Mouse (Mus musculus) frontal cortex, postnatal 25 days (tissue): Measurements from ENCODE around the gene Efna3.
A peak's percentile ranks its signal among the peaks of the same experiment; 100 is the strongest.

Experiments used
- DNase-seq, 2 experiments: peaks; one replicate each; pipeline ENCODE4 v3.0.0; 2022; ENCODE audit warnings: low spot score in 2 of 2

Gene Efna3

GRCm38 (mm10) chr3:89315930-89316831 lies 6.6 kb downstream of the Efna3 start:
- no peak for DNase-seq

DNA sequence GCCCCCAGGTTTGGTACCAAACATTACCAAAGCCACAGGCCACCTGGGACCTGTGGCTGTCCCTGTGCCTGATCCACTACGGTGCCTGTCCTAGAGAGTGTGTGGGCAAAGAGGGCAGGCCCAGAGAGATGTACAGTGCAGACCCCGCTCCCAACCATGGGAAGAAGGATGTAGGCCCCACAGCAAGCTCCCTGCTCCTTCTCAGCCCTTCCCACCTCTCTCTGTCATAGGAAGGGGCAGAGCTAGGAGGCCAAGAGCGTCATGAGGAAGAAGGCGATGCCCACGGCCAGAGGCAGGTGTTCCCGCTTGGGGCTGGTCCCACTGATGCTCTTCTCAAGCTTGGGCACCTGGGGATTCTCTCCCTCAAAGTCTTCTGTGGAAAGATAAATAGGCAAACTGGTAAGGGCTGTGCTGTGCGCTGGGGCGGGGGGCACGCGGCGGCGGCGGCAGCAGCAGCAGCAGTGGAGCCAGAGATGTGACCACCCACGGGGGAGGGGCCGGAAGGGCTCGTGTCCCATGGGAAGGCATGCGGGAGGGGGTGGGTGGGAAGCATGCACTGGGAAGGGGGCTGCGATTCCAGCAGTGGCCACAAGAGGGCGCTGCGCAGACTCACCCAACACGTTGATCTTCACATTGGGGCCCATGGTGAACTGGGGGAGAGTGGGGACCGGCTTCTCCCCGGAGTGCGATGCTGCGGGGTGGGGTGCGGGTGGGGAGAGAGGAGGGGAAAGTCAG lies 7.4 kb downstream of the Efna3 start:
- peak; percentile 82 to 83 for DNase-seq

DNA sequence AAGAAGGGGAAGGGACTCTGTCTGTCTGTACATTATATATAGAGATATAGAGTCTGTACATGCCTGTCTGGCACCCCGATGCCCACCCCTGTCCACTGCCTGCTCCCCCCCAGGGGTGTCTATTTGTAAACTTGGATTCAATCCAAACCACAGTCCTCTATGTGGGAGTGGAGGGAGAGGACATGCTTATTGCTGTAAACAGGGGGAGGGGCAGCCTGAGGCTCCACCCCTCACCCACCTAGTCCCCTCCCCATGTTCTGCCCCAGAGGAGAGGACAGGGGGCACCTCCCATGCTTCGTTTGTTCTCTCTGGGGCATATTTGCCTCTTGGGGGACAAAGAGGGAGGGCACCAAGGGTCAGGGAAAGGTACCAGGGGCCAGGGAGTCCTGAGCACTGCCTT lies 8.0 kb downstream of the Efna3 start:
- no peak for DNase-seq

DNA sequence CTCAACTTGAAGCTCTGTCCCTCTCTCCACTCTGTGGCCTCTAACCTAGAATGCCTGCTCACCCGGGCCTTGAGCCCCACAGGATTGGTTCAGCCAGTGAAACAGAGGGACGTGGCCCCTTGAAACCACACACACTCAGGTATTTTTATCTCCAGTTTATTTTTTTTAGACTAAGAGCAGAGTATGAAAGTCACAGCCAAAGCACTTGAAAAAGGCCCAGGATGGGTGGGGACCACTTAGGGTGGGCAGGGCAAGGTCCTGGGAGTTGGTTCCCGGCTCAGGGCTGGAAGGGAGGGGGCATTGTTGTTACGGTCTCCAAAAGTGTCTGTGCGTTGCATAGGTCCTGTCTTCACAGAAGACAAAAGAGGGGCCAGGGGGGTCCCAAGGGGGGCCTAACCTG lies 8.4 kb downstream of the Efna3 start:
- DNase-seq, result no peak

DNA sequence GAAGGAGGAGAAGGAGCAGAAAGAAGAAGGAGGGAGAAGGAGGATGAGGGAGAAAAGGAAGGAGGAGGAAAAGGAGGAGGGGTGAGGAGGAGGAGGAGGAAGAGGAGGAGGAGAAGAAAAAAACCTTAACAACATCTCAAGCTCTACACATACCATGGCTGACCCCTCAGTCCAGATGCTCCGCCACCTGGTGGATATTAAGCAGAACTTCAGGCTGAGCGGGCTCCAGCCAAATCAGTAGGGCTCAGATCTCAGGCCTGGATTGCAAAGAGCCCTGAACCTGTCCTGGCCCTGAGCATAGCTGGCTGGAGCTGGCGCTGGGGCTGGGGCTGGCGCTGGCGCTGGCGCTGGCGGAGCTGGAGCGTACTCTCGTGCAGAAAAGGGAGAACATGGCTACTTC lies 14.7 kb downstream of the Efna3 start:
- peak in 1 of 2 experiments; percentile 40 for DNase-seq

DNA sequence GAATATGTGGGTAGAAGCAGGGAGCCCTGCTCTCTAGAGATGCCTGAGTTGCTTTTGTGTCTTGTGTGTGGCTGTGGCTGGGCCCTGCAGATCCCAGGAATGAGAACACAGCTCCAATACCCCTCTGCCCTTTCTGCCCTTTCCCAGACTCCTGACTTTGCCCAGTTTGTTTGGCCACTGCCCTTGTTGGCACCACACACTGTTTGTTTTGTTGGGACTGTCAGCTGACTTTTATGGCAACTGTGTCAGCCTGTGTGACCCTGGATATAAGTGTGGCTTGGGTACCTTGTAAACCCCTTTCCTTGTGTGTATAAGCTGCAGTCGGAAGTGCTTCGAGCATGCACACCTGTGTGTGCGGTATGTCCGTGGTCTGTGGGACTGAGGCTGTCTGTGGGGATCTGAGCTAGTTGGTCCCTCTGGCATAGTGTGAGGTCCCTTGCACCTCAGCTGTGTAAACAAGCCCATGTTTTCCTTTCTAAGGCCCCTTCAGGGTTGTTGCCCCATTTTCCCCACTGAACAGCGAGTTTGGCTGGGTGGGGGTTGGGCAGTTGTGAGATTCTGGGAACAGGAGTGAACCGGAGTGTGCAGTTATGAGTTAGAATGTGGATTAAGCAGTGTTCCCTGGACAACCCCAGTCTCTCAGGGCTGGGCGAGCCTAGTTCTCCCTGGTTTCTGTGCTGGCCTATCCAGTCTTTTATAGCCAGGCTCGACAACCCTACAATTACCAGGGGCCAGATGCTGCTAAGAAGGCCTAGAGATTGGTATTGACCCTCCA lies 17.0 kb downstream of the Efna3 start:
- DNase-seq, result no peak

DNA sequence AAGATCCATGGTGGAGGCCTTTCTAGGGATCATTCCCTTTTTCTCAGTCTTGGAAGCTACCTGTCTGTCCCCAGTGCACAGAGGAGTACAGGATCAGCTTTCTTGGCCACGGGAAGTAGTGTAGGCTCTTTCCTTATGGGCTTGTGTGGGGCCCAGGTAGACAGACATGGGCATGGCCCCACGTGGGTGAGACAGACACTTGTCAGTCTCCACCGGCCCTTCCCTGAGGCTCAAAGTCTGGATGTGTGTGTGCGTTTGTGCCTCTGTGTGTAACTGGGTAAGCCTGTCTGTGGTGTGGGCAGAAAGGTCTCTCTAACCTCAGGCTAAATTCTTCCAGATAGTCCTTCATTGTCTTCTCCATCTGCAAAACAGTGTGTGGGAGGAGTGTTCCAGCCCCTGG lies 17.7 kb downstream of the Efna3 start:
- no peak for DNase-seq

DNA sequence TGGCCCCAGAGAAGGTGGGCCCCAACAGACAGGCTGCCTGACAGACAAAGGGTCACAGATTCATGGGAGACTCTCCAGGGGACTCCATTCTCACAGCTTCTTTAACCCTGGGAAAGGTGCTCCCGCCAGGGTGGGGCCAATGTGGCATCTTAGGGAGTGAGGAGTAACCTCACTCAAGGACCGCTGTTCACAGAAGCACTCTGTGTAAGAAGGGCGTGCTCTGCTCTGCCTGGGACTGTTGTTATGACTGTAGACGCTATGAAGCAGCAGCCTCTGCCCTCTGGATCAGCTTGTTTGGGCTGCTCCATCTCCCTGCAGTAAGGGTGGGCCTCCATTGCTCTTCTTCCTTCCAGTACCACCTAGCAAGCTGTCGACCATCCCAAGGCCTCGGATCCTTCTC lies 18.3 kb downstream of the Efna3 start:
- no peak for DNase-seq

DNA sequence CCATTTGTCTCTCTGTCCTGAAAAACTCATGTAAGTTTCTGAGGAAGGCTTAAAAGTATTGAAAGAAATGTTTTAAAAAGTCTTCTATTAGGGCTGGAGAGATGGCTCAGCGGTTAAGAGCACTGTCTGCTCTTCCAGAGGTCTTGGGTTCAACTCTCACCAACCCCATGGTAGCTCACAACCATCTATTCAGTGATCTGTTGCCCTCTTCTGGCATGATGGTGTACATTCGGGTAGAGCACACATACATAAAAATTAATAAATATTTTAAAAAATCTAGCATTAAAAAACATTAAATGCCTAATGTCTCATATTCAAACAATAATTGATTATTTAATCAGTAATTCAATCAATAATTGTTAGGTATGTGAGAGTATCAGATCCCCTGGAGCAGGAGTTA lies 22.3 kb downstream of the Efna3 start:
- no peak for DNase-seq

GRCm38 (mm10) chr3:89300071-89300470 lies 22.7 kb downstream of the Efna3 start:
- DNase-seq, result no peak

GRCm38 (mm10) chr3:89299499-89299898 lies 23.3 kb downstream of the Efna3 start:
- DNase-seq, result no peak

- no peak for DNase-seq
Observed at GRCm38 (mm10) chr3:89298908-89299307, 23.9 kb downstream of the Efna3 start.

DNA sequence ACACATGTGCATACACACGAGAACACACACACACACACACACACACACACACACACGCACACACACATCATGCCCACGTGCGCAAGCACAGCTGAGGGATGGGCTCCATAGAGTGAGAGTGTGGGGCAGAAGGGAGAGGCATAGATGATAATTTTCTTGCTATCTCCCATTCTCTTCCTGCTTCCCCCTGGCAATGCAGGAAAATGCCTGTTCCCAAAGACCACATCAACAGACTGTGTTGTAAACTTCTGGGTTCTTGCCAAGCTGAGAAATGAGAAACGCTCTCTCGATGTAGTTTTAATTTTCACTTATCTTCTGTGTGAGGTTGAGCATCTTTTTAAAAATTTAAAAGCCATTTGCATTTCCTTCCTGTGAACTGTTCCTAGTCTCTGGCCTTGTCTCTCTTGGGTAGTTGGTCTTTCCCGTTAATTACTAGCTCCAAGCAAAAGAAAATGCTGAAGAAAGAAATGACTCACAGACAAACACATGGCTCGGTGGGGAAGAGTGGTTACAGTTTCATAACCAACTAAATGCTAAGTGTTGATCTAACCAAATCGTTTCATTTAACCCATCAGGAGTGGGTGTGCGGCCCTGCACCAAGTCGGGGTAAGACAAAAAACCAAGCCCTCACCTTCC lies 25.9 kb downstream of the Efna3 start:
- no peak for DNase-seq

GRCm38 (mm10) chr3:89295685-89296230 lies 27.0 kb downstream of the Efna3 start:
- DNase-seq, result no peak

DNA sequence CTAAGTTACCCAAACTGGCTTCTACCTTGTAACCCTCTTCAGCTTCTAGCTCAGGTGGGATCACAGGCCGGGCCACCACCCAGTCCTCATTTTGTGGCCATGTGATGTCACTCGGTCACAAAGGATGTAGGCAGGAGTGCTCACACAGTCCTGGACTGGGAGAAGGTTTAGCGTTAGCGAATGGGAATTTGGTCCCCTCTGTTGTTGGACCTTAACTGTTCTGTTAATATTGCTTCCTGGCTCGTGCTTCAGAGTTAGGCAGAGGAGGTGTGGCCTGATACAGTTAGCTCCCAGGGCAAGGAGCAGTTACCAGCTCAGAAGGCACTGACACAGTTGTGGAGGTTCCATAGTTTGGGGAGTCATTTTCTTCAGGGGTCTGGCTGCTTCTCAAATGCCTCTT lies 28.6 kb downstream of the Efna3 start:
- no peak for DNase-seq

- DNase-seq, result no peak
Observed at GRCm38 (mm10) chr3:89293247-89293918, 29.4 kb downstream of the Efna3 start.

GRCm38 (mm10) chr3:89292303-89292702 lies 30.5 kb downstream of the Efna3 start:
- DNase-seq, result no peak

DNA sequence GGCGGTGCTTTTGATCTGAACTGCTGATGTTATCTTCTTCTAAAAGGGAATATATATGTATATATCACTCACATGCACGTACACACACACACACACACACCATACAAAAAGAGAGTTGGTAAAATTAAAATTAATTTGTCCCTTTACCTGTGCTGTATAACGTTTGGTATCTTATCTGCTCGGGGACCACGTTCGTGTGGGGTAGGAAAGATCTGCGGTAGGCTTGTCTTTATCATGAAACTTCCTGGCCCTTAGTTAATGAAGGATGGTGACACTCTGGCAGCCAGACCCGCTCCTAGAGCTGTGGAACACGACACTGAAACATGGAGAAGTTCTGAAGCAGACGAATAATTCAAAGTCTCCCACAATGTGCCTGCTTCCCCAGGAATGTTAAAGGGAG lies 30.9 kb downstream of the Efna3 start:
- DNase-seq, result no peak

DNA sequence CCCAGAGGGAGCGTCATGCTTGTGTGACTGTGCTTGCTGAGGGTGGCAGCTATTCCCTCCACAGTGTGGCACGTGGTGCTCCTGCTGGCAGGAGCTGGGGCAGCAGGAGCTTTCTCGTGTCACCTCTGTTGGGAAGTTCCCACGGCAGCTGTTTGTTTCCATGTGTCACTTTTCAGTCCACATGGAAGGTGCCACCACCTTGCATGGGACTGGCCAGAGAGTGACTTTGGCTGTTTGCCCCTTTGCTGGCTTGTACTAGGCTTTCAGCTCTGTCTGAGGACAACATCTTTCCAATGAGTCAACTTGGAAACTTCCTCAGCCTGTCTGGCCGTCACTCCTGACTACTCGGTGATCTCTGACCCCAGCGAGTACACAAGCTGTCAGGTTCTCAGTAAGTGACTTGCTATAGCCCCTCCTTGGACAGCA lies 34.2 kb downstream of the Efna3 start:
- no peak for DNase-seq

- DNase-seq, result no peak
Observed at GRCm38 (mm10) chr3:89287286-89287685, 35.5 kb downstream of the Efna3 start.

GRCm38 (mm10) chr3:89285526-89285925 lies 37.2 kb downstream of the Efna3 start:
- no peak for DNase-seq
